Mouse (Mus musculus) small intestine, adult 2 months (tissue): Measurements from ENCODE around the gene Myh7. TPM values are rescaled to one million over a fixed set of nuclear protein-coding genes. Genes with fewer than 3 reads are reported as not detected.
"Not testable (repeated sequence)": the region's sequence is repeated elsewhere in the genome, so short reads cannot be mapped to it uniquely, and the experiment has no call there.

Source experiments
- H3K27ac ChIP-seq: fragments of 200-500 bp; 2 replicates; pipeline ENCODE4 v1.5.1; 2012; ENCODE audit warnings: low read depth, low read length, control low read depth, inconsistent platforms; ENCODE audit not compliant: insufficient read depth
- H3K27me3 ChIP-seq: fragments of 200-500 bp; 2 replicates; pipeline ENCODE4 v1.6.1; 2012; ENCODE audit warnings: mild to moderate bottlenecking, moderate library complexity, low read length, inconsistent platforms; ENCODE audit not compliant: control insufficient read depth, insufficient read depth
- H3K36me3 ChIP-seq: fragments of 200-500 bp; 2 replicates; pipeline ENCODE4 v1.6.1; 2012; ENCODE audit warnings: mild to moderate bottlenecking, low read length, control low read depth, inconsistent platforms; ENCODE audit not compliant: control insufficient read depth, insufficient read depth
- H3K4me1 ChIP-seq: fragments of 200-500 bp; 2 replicates; pipeline ENCODE4 v1.6.1; 2012; ENCODE audit warnings: low read length, inconsistent platforms, mixed read lengths; ENCODE audit not compliant: control insufficient read depth, insufficient read depth, insufficient read length
- H3K4me3 ChIP-seq: fragments of 200-500 bp; 2 replicates; pipeline ENCODE4 v1.5.1; 2012; ENCODE audit warnings: low read depth, mild to moderate bottlenecking, control low read depth, inconsistent platforms, low read length, moderate library complexity
- CTCF ChIP-seq: fragments of 200-500 bp; IDR thresholded peaks from 2 replicates; pipeline ENCODE4 v1.5.1; 2012; ENCODE audit warnings: low read depth, mild to moderate bottlenecking, control low read depth, inconsistent platforms, low read length, moderate library complexity, mixed read lengths; ENCODE audit not compliant: insufficient replicate concordance, insufficient read length; ENCODE audit errors: extremely low read depth
- POLR2A ChIP-seq: fragments of 200-500 bp; IDR thresholded peaks from 2 replicates; pipeline ENCODE4 v1.6.1; 2012; ENCODE audit warnings: low read depth, mild to moderate bottlenecking, control low read depth, inconsistent platforms, low read length, moderate library complexity
- WGBS: fragments of 180-500 bp; shearing (Covaris S2); methylation state at CpG from one replicate; pipeline ENCODE4 v1.1.7; 2018; 5-methylcytosine and 5-hydroxymethylcytosine counted together
- polyA plus RNA-seq: library from polyadenylated mRNA; depleted of rRNA; stranded (reverse); fragments of >200 nt; gene quantifications from 2 replicates; pipeline ENCODE4 v1.2.3, GENCODE M21; 2012

Myh7 gene
- polyA plus RNA-seq, 1 experiment: 0.10 TPM

DNA sequence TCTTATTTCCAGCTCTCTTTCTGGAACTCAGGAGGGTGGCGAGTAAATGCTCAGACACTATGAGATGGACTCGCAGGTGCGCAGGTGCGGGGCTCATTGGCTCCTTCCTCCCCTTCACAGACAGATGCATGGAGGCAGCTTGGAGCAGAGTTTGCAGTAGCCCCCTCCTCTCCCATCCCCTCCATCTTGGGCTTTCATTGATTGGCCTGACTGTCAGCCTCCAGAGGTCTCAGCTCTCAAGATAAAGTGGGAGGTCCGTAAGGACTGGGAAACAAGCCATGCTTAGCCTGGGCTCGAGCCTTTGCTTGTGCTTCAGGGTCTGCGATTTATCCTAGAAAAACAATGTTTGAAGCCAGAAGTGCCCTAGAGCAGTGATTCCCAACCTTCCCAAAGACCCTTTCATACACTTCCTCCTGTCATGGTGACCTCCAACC lies 8.3 kb upstream of the Myh7 start:
- no peaks in the 10 kb centered on the region for H3K27me3 ChIP-seq
- 59% methylated on average over 7 of the region's 7 CpGs for WGBS
- H3K4me1 ChIP-seq: no peaks in the 10 kb centered on the region
- no peak for TF ChIP-seq POLR2A
- no peak for TF ChIP-seq CTCF
- H3K36me3 ChIP-seq: no peaks in the 10 kb centered on the region
- H3K4me3 ChIP-seq: no peak overlapping the region
- H3K27ac ChIP-seq: no peak overlapping the region

DNA sequence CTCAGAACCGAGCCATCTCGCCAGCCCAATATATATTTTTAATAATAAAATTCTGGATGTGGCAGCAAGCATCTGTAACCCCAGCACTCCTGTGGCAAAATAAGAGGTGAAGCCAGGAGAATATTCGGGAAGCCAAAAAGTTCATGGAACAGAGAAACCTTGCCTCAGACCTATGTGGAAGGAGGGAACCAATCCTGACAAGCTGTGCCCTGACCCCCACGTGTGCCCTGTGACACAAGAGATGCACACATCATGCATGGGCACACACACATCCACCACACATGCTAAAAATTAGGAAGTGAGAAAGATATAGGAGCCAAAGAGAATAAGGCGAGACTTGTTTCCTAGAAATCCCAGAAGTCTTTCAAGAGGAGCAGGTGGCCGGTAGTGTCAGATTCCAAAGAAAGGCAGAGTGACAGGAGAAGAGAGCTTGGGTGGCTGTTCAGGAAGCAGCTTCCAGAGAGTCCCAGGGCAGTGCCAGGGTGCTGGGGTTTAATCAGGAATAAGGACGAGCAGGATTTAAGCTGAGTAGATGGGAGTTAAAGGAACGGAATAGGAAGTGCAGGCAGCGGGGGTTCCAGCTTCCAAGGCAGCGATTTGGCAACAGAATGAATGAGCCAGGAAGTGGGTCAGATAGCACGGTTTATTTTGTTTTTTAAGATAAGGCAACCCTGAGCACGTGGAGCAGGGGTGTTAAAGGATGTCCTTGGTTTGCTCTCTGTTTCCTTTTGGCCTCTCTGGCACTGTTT lies 7.7 kb upstream of the Myh7 start:
- WGBS: 34% methylated on average over 12 of the region's 12 CpGs
- Histone ChIP-seq H3K27me3 (no peaks in the 10 kb centered on the region), H3K4me1 (no peaks in the 10 kb centered on the region), H3K36me3 (no peaks in the 10 kb centered on the region), H3K4me3 (no peak overlapping the region), H3K27ac (no peak overlapping the region)
- TF ChIP-seq POLR2A (no peak), CTCF (no peak)

DNA sequence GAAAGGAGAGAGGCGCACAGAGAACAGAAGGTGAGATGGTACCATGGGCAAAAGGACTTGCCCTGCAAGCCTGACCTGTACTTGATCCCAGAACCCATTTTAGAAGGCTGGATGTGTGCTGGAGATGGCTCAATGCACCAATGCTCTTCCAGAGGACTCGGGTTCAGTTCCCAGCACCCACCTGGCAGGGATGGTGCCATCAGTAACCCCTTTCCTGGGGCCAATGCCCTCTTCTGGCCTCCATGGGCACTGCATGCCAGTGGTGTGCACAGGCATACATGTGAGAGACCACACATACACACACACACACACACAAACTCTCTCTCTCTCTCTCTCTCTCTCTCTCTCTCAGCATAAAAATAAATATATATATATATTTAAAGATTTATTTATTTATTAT lies 7.0 kb upstream of the Myh7 start:
- 100% methylated on average over 2 of the region's 2 CpGs for WGBS
- Histone ChIP-seq H3K27me3 (no peaks in the 10 kb centered on the region), H3K36me3 (no peaks in the 10 kb centered on the region), H3K27ac (no peak overlapping the region), H3K4me1 (no peaks in the 10 kb centered on the region), H3K4me3 (no peak overlapping the region)
- no peak for TF ChIP-seq CTCF
- no peak for TF ChIP-seq POLR2A

DNA sequence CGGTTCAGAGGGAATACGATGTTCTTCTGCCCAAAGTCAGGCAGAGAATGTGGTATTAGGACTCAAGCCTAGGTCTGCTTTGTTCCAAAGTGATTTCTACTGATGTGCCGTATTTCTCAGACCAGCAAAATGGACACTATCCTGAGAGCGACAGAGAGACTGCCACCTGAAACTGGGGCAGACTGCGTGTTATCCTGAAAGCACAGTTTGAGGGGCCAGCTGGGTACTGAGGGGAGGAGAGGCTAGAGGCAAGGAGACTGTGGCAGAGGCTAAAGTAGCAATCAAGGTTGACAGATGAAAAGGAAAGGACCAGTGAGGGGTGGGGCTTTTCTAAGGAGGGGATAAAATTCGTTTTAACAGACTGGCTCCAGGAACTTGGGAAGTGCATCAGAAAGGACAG lies 6.4 kb upstream of the Myh7 start:
- TF ChIP-seq POLR2A: no peak
- no peak for TF ChIP-seq CTCF
- no peaks in the 10 kb centered on the region for H3K27me3 ChIP-seq
- no peaks in the 10 kb centered on the region for H3K36me3 ChIP-seq
- no peak overlapping the region for H3K27ac ChIP-seq
- H3K4me3 ChIP-seq: no peak overlapping the region
- H3K4me1 ChIP-seq: no peaks in the 10 kb centered on the region
- 82% methylated on average over 6 of the region's 6 CpGs for WGBS

DNA sequence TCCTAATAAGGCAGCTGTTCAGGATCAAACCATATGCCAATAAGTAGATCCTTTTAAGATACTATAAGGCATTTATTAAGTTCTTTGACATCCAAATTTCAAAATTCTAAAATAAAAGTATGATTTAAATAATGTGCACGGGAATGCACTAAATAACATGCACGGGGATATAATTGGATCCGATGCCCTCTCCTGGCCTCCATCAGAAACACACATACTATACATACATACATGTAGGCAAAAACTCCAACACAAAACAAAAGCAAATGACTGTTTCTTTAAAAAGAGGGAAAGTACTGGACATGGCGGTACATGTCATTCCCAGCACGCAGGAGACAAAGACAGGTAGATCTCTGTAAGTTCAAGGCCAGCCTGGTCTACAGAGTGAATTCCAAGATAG lies 5.4 kb upstream of the Myh7 start:
- H3K4me3 ChIP-seq, H3K27ac ChIP-seq, H3K36me3 ChIP-seq, H3K27me3 ChIP-seq, H3K4me1 ChIP-seq: not testable (repeated sequence)
- WGBS: 70% methylated on average over 5 of the region's 5 CpGs

DNA sequence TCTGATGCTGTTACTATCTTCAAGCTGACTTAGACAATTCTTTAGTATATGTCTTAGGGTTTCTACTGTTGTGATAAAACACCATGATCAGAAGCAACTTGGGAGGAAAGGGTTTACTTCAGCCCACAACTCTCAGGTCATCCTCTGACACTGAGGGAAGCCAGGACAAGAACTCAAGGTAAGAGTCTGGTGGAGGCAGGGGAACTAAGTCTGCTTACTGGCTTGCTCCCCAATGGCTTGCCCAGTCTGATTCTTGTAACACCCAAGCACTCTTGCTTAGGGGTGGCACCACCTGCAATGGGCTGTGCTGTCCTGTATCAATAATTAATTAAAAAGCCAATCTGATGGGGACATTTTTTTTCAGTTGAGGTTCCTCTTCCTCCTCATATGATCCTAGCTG lies 4.3 kb upstream of the Myh7 start:
- Histone ChIP-seq H3K4me1 (no peaks in the 10 kb centered on the region), H3K4me3 (no peak overlapping the region), H3K36me3 (no peaks in the 10 kb centered on the region), H3K27me3 (no peaks in the 10 kb centered on the region), H3K27ac (no peak overlapping the region)
- TF ChIP-seq POLR2A (no peak), CTCF (no peak)

DNA sequence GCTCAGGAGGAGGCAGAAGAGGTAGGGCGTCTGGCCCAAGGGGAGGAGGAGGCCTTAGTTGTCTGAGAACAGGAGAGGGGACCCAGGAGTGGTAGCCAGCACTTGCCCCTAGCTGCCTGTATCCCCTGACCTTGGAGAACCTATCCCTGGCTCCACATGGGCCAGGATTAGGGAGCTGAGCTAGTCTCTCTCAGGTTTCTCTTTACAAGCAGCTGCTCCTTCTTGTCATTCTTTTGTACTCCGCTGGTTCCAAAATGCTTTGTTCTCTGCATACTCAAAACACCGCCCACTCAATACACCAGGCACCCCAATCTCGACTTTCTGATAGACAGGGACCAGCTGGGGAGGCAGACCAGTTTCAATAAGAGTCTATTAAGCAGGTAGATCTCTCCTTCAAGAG lies 2.9 kb upstream of the Myh7 start:
- Histone ChIP-seq H3K27ac (no peak overlapping the region), H3K36me3 (no peaks in the 10 kb centered on the region), H3K27me3 (no peaks in the 10 kb centered on the region), H3K4me1 (no peaks in the 10 kb centered on the region), H3K4me3 (no peak overlapping the region)
- 67% methylated on average over 4 of the region's 4 CpGs for WGBS
- no peak for TF ChIP-seq POLR2A
- no peak for TF ChIP-seq CTCF
